Mouse (Mus musculus) gastrocnemius, adult 18-20 months (tissue): ENCODE data around the gene Sbno1. TPM values are rescaled to one million over a fixed set of nuclear protein-coding genes. Genes with fewer than 3 reads are reported as not detected.

Experiments
- DNase-seq: peaks from one replicate; pipeline ENCODE4 v3.0.0; 2021; ENCODE audit warnings: low spot score
- total RNA-seq, 2 experiments: library from RNA; stranded (reverse); gene quantifications; 2 replicates each; pipeline ENCODE4 v1.2.3; 2021

Gene Sbno1
- total RNA-seq, 2 experiments from 2014 or later, result 40.4 to 42.4 TPM

DNA sequence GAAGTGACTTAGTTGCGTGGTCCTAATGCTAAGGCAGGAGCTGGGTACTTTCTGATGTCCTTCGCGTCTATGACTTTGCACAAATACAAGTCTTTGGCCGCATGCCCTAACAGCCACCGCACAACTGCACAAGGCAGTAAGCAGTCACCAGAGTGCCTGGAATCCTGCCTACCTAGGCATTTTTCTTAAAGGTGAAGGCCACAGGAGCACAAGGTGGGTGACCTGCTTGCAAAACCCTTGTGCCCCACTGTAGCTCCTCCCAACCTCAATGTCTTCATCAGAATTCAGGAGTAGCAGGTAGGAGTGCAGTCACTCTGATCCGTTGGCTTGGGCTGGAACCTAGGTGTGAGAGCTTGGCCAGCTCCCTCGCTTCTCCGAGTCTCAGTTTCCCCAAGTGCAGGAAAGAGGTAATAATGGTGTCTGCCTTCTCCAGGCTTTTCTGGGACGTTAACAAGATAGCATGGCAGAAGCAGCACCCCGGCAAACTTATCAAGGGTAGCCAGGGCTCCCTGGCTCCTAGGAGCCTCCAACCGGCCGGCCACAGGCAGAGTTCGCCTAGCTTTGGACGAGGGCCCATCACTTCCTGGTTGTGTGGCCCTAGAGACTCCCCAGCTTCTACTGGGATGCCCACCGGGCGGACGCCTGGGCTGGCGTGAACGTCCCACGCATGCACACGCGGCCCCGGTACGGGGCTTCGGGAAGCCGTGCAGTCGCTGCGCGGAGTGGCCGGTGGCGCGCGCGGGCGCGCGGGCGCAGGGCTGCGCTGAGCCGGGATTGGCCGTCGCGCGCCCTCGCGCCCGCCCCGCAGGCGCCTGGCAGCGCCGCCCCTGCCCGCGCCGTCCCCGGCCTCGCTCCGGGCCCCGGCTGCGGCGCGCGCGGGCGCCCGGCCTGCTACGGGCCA is 19.1 kb upstream of the Sbno1 start:
- peak; percentile 55 for DNase-seq

DNA sequence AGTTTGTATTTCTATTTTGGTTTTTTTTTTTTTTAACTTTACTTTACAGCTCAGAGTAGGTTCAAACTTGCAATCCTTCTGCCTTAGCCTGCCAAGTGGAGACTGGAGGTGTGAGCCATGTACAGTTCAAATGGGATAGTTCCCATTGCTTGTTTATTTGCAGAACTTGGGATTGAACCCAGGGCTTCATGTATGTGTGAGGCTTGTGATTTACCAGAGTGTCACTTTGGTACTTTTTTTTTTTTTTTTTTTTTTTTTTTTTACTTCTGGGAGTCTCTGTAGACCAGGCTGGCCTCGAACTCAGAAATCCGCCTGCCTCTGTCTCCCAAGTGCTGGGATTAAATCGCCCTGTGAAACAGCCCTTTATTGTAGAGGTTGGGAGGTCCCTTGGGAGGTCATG is 18.4 kb upstream of the Sbno1 start:
- no peak for DNase-seq

DNA sequence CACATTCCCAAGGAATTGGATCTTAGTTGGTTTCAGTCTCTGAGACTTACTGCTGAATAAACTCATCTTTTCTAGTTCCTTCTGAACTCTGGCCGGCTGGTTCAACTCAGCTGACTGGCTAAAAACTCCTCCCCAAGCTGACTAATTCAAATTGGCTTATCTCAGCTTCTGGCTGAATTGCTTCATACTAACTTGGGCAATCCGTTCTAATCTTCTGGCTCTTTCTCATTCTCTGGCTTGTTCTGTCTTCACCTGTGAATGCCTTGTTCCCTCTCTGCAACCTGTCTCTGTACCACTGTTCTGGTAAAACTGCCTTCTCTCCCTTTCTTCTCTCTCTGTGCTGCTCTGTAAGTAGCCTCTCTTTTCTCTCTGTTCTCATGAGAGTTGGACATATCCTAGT is 16.8 kb upstream of the Sbno1 start:
- DNase-seq, result no peak

DNA sequence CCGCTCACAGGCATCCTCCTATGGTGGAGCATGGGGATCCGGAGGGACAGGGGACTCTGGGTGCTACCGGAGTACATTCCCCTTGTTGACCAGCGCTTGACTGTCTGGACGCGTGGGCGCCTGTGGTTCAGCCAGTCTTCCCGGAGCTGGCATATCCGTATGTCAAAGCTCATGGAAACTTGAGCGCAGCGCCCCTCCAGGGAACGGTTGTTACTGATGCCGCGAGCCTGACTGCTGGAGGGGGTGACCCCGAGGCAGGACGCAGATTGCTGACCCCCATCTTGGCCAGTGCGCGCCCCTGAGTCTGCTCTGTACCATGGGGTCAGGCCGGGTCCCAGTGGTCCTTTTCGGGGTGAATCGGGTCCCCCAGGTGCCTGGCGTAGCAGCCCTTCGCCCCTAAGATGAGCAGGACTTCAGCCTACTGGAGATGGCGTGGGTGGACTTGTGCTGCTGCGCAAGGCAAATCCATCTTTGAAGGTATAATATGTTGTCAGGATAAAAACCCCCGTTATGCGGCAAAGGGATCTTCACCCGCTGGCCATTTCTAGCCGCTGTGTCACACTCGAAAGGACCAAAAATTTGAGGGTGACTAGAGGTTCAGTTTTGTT is 14.4 kb upstream of the Sbno1 start:
- peak; percentile 64 for DNase-seq

DNA sequence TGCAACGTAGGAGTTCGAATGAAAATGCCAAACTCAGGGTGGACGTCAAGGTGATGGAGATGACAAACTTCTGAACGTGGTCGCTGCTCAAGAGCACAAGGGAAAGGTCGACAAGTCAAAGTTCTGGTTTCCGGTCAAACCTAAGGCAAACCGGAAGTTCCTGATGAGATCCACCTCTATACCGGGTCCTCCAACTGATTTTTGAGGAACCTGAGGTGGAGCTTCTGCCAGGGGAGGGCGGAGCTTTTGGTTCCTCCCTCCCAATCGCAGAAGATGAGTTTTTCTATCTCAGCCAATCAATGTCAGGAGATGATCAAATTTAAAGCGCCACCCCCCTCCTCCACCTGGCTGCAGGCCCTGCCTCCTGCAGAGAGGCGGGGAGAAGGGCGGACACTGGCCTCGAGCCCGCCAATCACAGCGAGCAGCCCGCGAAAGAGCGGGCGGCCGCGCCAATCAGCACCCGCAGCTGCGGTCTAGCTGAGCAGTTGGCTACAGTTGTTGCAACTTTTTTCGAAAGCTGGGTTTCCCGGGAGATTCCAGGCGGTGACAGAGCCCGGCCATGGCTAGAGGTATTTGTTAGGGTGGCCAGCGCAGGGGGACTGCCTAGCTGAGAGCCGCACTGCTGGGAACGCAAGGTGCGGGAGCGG is 13.8 kb upstream of the Sbno1 start, which contains the start of gene Kmt5a:
Gene Kmt5a (plus strand): TSS at position 484 of the 647 bp plus-strand sequence.
- peak; percentile 95 for DNase-seq

DNA sequence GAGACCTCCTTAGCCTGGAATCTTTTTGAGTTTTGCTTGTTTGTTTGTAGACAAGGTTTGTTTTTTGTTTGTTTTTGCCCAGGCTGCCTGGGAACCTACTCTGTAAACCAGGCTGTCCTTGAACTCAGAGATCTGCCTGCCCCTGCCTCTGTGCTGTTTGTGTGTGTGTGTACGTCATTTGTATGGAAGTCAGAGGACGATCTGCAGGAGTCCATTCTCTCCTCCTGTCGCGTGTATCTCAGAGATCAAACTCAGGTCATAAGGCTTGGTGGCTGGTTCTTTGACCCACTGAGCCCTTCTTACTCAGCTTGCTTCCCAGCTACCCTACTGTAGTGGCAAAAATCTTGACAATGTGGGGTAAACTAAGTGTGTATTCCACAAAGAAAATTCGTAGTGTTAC is 12.9 kb upstream of the Sbno1 start:
- no peak for DNase-seq

DNA sequence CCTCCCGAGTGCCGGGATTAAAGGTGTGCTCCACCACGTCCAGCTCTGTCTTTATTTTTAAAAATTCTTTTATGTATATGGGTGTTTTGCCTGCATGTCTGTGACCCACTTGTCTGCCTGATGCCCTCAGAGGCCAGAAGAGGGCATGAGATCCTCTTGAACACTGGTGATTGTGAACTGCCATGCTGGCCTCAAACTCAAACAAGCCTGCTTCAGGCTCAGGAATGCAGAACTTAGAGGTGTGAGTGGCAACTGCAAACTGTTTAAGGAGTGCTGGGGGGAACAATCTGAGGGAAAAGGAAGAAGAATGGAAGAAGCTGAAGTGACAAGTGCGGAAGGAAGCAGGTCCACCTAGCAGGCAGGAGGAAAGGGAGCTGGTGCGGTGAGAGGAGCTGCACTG is 12.4 kb upstream of the Sbno1 start:
- DNase-seq, result no peak

DNA sequence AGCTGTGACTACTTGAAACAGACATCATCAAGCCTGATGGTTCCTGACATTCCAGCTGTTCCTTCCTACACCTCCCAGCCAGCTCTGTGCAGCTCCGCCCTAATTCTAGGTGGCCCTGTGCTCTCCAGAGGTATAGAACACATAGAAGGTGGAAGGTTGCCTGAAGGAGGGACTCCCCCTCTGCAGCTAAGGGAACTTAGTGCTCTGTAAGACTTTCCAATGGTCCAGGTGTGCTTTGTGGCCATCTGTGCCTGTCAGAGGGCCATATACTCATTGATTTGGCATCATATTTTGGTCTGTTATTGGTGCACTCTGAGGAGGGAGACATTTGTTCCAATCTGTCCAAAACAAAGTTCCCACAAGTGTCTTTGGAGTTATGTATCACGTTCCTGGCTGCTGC is 7.2 kb upstream of the Sbno1 start:
- no peak for DNase-seq

DNA sequence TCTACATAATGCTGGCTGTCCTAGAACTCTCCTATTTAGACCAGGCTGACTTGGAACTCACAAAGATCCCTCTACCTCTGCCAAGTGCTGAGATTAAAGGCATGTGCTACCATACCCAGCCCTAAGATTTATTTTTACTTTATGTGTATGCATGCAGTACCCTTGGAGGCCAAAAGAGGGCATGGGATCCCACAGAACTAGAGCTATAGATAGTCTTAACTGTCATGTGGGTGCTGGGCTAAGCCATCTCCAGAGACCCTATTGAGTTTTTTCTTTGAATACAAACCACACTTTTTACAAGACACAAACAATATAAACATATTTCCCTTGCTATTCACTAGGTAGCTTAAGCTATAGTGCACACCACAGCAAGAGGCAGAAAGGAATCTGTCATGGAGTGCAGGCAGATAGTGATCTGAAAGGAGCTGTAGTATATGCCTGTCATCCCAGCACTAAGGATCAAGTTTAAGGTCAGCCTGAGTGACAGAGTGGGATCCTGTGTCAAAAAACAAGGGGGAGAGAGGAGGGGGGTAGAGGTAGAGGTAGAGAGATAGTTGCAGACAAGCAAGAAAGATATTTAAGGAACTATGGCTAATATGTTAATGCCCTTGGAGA is 6.7 kb upstream of the Sbno1 start:
- peak; percentile 84 for DNase-seq

DNA sequence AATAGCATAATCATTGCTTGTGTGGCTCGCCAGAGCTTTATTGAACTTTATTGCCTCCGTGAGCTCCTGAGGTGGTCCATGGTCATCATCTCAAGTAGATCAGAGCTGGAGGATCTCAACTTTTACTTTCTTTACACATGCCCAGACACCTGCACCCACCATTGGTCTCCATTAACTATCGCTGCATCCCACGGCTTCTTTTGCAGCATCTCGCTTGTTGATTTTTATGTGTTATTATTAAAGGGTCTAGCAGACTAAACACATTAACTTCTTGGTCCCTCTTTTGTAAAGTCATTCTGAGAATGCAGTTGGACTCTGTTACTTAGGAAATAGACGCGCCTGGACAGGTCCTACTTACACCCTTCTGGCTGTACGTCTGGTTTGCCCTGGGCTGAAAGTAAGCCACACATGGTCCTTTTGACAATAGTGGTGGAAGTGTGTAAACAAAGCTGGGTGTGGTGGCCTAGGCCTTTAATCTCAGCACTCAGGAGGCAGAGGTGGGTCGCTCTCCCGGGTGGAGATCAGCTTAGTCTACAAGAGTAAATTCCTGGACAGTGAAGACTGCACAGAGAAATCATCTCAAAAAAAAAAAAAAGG is 772 bp upstream of the Sbno1 start:
- DNase-seq, result no peak

DNA sequence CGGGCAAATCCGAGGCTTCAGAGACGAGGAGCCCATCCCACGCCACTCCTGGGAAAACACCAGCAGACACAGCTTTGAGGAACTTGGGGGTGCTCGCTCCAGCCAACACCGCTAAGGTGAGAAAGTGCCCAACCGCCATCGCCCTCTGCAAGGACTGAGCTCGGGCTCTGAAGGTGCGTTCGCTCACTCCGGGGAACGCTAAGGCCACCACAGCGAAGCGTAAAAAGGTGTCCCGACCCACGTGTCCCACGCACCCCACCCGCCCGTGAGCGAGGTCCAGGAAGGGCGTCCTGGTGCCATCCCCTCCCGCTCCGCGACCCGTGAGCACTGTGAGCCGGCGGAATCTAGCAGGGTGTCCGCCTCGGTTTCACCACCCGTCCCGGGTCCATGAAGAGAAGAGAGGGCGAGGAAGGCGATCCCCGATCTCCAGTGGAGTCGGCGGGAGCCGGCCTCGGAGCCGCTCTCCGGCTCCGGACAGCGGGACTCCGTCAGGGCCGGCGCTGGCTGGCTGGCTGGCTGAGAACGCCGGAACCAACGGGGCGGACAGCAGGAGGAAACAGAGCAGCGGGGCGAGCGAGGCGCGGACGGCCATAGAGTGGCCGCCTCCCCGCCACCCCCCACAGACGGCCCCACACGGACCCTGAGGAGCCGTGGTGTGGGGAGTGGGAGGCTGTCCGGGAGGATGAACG is 934 bp downstream of the Sbno1 start:
- DNase-seq, result peak; percentile 18

DNA sequence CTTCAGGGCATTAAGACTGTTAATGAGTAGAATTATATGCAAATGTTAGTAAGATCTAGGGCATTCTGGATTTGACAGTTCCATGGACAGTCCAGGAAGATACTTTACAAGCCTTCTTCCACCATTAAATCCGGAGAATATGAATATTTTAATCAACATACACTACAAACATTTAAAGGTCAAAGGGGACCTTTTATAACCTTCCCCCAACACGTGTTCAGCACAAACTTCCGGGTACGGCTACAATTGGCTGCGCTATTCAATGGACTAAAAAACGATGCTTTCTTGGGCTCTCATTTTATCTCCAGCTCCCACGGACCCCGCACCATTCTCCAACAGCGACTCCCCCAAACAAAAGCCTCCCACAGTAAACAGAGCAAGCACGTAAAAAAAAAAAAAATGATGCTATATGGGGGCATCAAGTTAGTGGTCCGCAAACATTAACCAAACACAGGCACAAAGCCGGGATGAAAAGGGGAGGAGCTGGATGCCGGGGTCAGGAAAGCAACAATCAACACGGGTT is 1.5 kb downstream of the Sbno1 start:
- no peak for DNase-seq

DNA sequence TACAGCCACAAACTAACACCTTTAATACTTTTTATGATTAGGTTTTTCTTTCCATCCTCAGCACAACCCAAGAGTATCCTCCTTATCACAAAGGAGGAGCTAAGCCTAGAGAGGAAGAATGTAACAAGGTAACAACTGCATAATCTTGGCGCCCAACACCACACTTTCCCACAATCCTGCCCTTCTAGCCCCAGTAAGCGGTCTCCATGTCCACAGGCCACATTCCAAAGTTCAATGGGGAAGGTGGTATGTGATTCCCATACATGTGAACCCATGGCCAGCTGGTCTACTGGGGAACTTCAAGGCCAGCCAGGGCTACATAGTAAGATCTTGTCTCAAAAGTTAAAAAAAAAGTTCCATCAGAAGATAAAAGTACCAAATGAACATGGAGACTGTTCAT is 4.0 kb downstream of the Sbno1 start:
- no peak for DNase-seq

DNA sequence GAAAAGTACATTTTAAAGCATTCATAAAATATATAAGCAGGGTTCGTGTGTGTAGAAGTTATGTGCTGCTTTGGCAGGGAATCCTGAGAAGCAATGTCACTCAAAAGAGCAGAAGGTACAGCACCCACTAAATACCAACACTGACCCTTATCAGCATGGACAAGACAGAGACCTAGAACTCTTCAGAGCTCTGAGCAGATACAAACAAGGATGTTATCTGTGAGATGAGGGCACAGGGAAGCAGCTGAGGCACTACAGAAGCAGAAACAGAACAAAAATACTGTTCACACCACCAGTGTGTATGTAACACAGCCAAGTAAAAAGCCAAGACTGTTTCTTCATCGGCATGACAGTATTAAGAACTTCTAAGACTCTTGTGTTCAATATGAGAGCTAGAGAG is 6.9 kb downstream of the Sbno1 start:
- DNase-seq, result no peak

DNA sequence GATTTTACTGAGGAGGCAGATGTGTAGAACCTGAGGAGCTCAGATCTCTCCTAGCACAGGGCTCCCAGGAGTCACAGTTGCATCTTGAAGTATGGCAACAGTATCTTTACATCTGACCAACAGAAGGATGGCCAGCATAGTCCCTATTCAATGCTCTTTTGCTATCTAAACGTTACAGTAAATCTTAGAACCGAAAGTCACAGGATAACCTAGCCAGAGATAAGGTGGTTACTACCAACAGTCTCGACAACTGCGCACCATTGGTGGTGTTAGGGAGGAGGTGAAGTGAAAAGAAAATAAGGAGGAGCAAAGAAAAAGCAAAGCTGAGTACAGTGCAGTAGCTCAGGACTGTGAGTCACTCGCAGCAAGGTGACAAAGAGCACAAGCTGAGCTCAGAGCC is 13.6 kb downstream of the Sbno1 start:
- DNase-seq, result no peak

DNA sequence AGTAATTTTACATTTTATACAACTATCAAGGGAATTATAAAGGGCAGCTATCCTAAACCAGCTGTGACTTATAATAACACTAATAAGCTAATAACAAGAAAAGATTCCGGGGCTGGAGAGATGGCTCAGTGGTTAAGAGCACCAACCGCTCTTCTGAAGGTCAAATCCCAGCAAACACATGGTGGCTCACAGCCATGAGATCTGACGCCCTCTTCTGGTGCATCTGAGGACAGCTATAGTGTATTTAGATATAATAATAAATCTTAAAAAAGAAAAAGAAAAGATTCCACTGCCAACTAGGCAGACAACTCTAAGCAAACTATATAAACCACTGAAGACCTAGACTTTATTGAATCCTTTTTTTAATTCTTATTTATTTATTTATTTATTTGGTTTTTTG is 15.0 kb downstream of the Sbno1 start:
- DNase-seq, result no peak

DNA sequence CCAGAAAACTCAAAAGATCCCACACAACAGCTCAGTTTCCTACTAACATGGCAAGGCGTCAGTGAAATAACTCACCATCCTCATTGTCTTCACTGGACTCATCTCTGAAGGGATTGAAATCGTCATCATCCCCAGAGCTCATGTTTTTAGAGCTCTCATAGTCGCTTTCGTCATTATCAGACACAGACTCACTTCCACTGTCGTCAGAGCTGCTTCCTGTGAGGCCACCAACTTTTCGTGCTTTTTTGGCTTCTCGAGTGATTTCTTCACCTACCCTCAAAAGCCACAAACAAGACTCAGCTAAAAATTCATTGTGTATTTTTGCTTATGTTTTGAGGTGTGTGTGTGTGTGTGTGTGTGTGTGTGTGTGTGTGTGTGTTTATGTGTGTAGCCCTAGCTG is 32.1 kb downstream of the Sbno1 start:
- no peak for DNase-seq

DNA sequence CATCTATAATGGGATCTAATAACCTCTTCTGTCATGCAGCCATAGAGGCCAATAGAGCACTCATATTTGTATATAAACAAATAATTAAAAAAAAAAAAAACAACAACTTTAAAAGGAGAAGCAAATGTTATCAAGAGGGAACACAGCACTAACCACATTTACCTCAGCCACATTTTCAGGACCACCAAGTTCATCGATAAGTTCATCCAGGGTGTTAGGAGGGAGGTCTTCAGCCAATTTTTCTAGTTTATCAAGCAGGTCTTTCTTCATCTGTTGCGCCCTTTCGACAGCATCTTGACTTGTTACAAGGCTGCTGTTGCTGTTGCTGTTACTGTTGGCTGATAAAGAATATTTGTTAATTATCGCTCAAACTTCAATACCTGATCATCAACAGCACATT is 33.4 kb downstream of the Sbno1 start:
- no peak for DNase-seq

DNA sequence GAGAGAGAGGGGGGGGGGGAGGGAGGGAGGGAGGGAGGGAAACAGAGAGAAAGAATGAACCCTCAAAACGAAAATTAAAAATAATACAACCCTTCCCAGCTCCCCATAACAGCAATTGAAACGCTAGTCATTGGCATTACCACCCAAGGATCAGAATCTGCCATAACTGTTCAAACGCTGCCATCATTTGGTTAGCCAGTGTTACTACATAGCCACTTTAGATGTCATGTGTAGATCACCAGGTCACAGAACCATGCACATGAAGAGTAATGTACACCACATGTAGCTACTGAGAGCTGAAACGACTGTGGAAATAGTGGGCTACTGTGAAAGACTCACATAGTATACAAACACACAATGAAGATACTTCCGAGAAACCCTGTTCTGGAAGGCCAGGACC is 37.9 kb downstream of the Sbno1 start:
- no peak for DNase-seq

DNA sequence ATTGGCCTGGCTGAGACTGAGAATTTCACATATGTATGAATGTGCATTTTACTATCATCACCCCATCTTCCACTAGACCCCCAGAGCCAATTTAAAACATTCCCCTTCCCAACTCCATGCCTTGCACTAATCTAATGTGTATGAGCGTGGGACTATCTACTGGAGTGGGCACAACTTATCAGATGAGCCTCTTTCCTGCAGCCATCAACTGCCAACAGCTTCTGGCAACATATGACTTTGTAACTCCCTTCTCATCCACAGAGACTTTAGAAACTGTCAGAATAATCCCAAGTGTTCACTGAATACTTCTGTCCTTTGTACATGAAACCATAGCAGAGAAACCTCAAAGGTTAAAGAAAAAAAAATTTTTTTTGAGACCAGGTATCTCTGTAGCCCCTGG is 45.7 kb downstream of the Sbno1 start:
- DNase-seq, result no peak

DNA sequence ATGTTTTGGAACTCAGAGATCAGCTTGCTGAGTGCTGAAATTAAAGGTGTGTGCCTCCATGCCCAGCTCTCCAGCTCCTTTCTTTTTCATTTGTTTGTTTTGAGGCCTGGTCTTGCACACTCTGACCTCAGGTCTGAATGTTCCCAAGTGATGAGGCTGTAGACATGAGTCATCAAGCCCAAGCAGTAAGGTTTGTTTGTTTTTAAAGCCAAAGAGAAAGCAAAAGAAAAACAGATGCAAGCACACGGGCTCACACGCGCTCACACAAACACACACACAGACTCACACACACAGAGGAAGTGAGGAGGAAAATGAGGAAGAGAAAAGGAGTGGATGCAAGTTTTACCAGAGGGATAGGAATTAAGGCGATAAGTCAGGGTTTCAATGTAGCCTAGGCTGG is 48.7 kb downstream of the Sbno1 start:
- no peak for DNase-seq
